Mouse (Mus musculus) embryonic fibroblast, embryonic 13.5 days (primary cell): ENCODE measurements at regions not wholly inside any gene's neighbourhood (a gene's known extent, or its start where the extent isn't known, plus 50 kb on each side); places are given as distances from the start of the nearest gene placed in this dataset.

Source experiments
- CTCF ChIP-seq: IDR thresholded peaks from 2 replicates; pipeline ENCODE4 v1.5.1; 2011; ENCODE audit warnings: mild to moderate bottlenecking, control low read depth, low read length, moderate library complexity, borderline replicate concordance; ENCODE audit not compliant: insufficient read depth
- POLR2A ChIP-seq: IDR thresholded peaks from 2 replicates; pipeline ENCODE4 v1.6.1; 2011; ENCODE audit warnings: low read depth, mild to moderate bottlenecking, control low read depth, low read length, moderate library complexity

GRCm38 (mm10) chr4:135012945-135013344 lies 82.2 kb downstream of the Syf2 start:
- no peak for TF ChIP-seq CTCF
- no peak for TF ChIP-seq POLR2A
